ENCODE assay signal across 10 mouse cellular contexts in genomic region chr11:70845457-70845978, GRCm38 (mm10). TPM values are rescaled to one million over a fixed set of nuclear protein-coding genes. Genes with fewer than 3 reads are reported as not detected.
DNase-seq lines count a peak whose midpoint lies in the region; ATAC-seq and TF ChIP-seq lines count a peak whose summit lies in the region.
"Had no signal": no experiment of that assay in that cellular context is flagged by ENCODE, and none has a peak within 500 bp of the region (broad histone marks: within the 10 kb centered on the region; RNA-seq: fewer than 3 reads in every experiment).

No protein-coding gene starts in this region.

- no peaks in the 10 kb centered on the region for H3K27me3 ChIP-seq in liver, adult 2 months (ENCODE audit: control insufficient read depth, insufficient read depth, low read length)
- no peaks in the 10 kb centered on the region for H3K27me3 ChIP-seq in embryonic facial prominence, embryonic 11.5 days (ENCODE audit: control insufficient read depth, insufficient read depth, low read length)
- H3K27me3 ChIP-seq in intestine, embryonic 14.5 days (replicated peaks; ENCODE audit: control insufficient read depth, insufficient read depth, low read length), result no peaks in the 10 kb centered on the region
- H3K27me3 ChIP-seq in neural tube, embryonic 12.5 days (replicated peaks), result no peaks in the 10 kb centered on the region

- DNase-seq in liver, adult 2 months (ENCODE audit: extremely low read depth, low read depth, low spot score), result peak; percentile 85
- no peak for DNase-seq in liver
- no peak for DNase-seq in embryonic facial prominence, embryonic 11.5 days (ENCODE audit: low spot score)
- DNase-seq in intestine, embryonic 14.5 days (ENCODE audit: low spot score), result no peak
- DNase-seq in gastrocnemius, postnatal 36 days, result no peak
- no peak for DNase-seq in layer of hippocampus, postnatal 25 days (ENCODE audit: extremely low spot score in 1 of 2, low spot score in 1 of 2)

- H3K27ac ChIP-seq in liver, adult 2 months (replicated peaks; ENCODE audit: insufficient read depth, low read depth, low read length), result peak overlapping the region; percentile 87
- H3K27ac ChIP-seq in embryonic facial prominence, embryonic 11.5 days (replicated peaks; ENCODE audit: low read depth, low read length), result no peak overlapping the region
- no peak overlapping the region for H3K27ac ChIP-seq in intestine, embryonic 14.5 days (ENCODE audit: low read depth)
- H3K27ac ChIP-seq in neural tube, embryonic 12.5 days, result no peak overlapping the region

- WGBS in liver, adult 2 months, result 1% methylated on average over 19 of the region's 19 CpGs
- WGBS in embryonic facial prominence, embryonic 11.5 days, result 7% methylated on average over 19 of the region's 19 CpGs
- 2% methylated on average over 19 of the region's 19 CpGs for WGBS in intestine, embryonic 14.5 days
- WGBS in neural tube, embryonic 12.5 days, result 6% methylated on average over 19 of the region's 19 CpGs

- H3K4me2 ChIP-seq in embryonic facial prominence, embryonic 11.5 days (ENCODE audit: low read depth, low read length), result peak overlapping the region; percentile 54
- H3K4me2 ChIP-seq in intestine, embryonic 14.5 days (ENCODE audit: low read length), result peak overlapping the region; percentile 68
- H3K4me2 ChIP-seq in neural tube, embryonic 12.5 days (replicated peaks), result peak overlapping the region; percentile 70

- TF ChIP-seq CTCF in liver, adult 2 months (IDR thresholded peaks at IDR 0.05; ENCODE audit: low read depth, low read length), result no peak

- ATAC-seq in embryonic facial prominence, embryonic 11.5 days (replicated peaks; ENCODE audit: insufficient number of reproducible peaks, low FRiP score, low TSS enrichment, low read depth), result no peak
- no peak for ATAC-seq in intestine, embryonic 14.5 days (replicated peaks; ENCODE audit: low FRiP score, low TSS enrichment, low read depth)
- ATAC-seq in neural tube, embryonic 12.5 days (ENCODE audit: low FRiP score, low read depth), result no peak
- ATAC-seq in granulocyte monocyte progenitor cell, adult 5-6 weeks (replicated peaks; ENCODE audit: poor library complexity, severe bottlenecking), result no peak

- peaks cover 15% of the 10 kb centered on the region for H3K79me2 ChIP-seq in liver, adult 2 months (ENCODE audit: control insufficient read depth, insufficient read depth, low read length)

- H3K36me3 ChIP-seq in liver, adult 2 months (ENCODE audit: control insufficient read depth, insufficient read depth, low read length), result no peaks in the 10 kb centered on the region
- H3K36me3 ChIP-seq in embryonic facial prominence, embryonic 11.5 days (replicated peaks; ENCODE audit: control insufficient read depth, insufficient read depth, low read depth, low read length), result no peaks in the 10 kb centered on the region
- H3K36me3 ChIP-seq in intestine, embryonic 14.5 days (ENCODE audit: control insufficient read depth, insufficient read depth, low read length), result no peaks in the 10 kb centered on the region
- H3K36me3 ChIP-seq in neural tube, embryonic 12.5 days, result no peaks in the 10 kb centered on the region

- peak overlapping the region; percentile 94 for H3K4me3 ChIP-seq in liver, adult 2 months (ENCODE audit: insufficient read depth, low read depth, low read length)
- peak overlapping the region; percentile 98 for H3K4me3 ChIP-seq in embryonic facial prominence, embryonic 11.5 days (ENCODE audit: low read depth, low read length)
- H3K4me3 ChIP-seq in intestine, embryonic 14.5 days (ENCODE audit: low read depth, low read length), result peak overlapping the region; percentile 75
- peak overlapping the region; percentile 99 for H3K4me3 ChIP-seq in neural tube, embryonic 12.5 days

- intact Hi-C loops in gastrocnemius, postnatal 36 days (cut with DNase I), result no loop called here

- peaks cover 25% of the 10 kb centered on the region for H3K4me1 ChIP-seq in liver, adult 2 months (ENCODE audit: control insufficient read depth, insufficient read depth, low read length)
- no peaks in the 10 kb centered on the region for H3K4me1 ChIP-seq in embryonic facial prominence, embryonic 11.5 days (ENCODE audit: control insufficient read depth, insufficient read depth, low read length)
- H3K4me1 ChIP-seq in intestine, embryonic 14.5 days (replicated peaks; ENCODE audit: control insufficient read depth, insufficient read depth, low read length), result peaks cover 20% of the 10 kb centered on the region
- H3K4me1 ChIP-seq in neural tube, embryonic 12.5 days, result peaks cover 6% of the 10 kb centered on the region

- no peak for TF ChIP-seq POLR2A in liver, adult 2 months (IDR thresholded peaks at IDR 0.05; ENCODE audit: extremely low read depth, insufficient read depth, low read length)

- H3K9me3 ChIP-seq in embryonic facial prominence, embryonic 11.5 days (replicated peaks; ENCODE audit: control insufficient read depth, low read length), result no peaks in the 10 kb centered on the region
- no peaks in the 10 kb centered on the region for H3K9me3 ChIP-seq in intestine, embryonic 14.5 days (ENCODE audit: control insufficient read depth, low read length)
- H3K9me3 ChIP-seq in neural tube, embryonic 12.5 days, result no peaks in the 10 kb centered on the region

- peak overlapping the region; percentile 97 for H3K9ac ChIP-seq in liver, adult 2 months (ENCODE audit: low read depth, low read length)
- peak overlapping the region; percentile 93 for H3K9ac ChIP-seq in embryonic facial prominence, embryonic 11.5 days (replicated peaks; ENCODE audit: low read length)
- peak overlapping the region; percentile 86 for H3K9ac ChIP-seq in intestine, embryonic 14.5 days (ENCODE audit: low read length)
- peak overlapping the region; percentile 98 for H3K9ac ChIP-seq in neural tube, embryonic 12.5 days

RNA-seq across cellular contexts. Expression of gene Rabep1, which starts 0.9 kb away (rescaled TPM):
- total RNA-seq in liver, adult 2 months (2014; rRNA removed), result 27.9 and 29.1 TPM in 2 replicates
- 3.3 and 3.5 TPM in 2 replicates for polyA plus RNA-seq in liver, adult 2 months (2012; rRNA removed)
- 36.2 and 36.6 TPM in 2 replicates for polyA plus RNA-seq in embryonic facial prominence, embryonic 11.5 days (2014; fragmentation: Nextera tagmentation; extraction: Ambion mirVana)
- polyA plus RNA-seq in intestine, embryonic 14.5 days (2014; fragmentation: Nextera tagmentation; extraction: Ambion mirVana), result 30.5 and 32.9 TPM in 2 replicates
- polyA plus RNA-seq in neural tube, embryonic 12.5 days (2016; fragmentation: Nextera tagmentation; extraction: Ambion mirVana), result 58.7 and 62.1 TPM in 2 replicates
- total RNA-seq in gastrocnemius, postnatal 36 days (2021), result 10 to 100 TPM; 27.0 to 31.3 TPM
- 100 to 1,000 TPM; 113 to 118 TPM for total RNA-seq in layer of hippocampus, postnatal 25 days (2021)
- total RNA-seq in granulocyte monocyte progenitor cell, adult 5-6 weeks (2014; fragmentation: Nextera tagmentation), result 20.4 and 22.5 TPM in 2 replicates
- total RNA-seq in granulocyte monocyte progenitor cell, adult 5-6 weeks (2017), result 32.1 and 36.9 TPM in 2 replicates

RNA-seq across cellular contexts. Expression of gene Scimp, which starts 33.1 kb away (rescaled TPM):
- total RNA-seq in liver, adult 2 months (2014; rRNA removed), result 1.7 and 1.9 TPM in 2 replicates
- 0.93 and 2.0 TPM in 2 replicates for polyA plus RNA-seq in liver, adult 2 months (2012; rRNA removed)
- polyA plus RNA-seq in embryonic facial prominence, embryonic 11.5 days (2014; fragmentation: Nextera tagmentation; extraction: Ambion mirVana), result not detected in 2 replicates
- polyA plus RNA-seq in intestine, embryonic 14.5 days (2014; fragmentation: Nextera tagmentation; extraction: Ambion mirVana), result 0.40 and 0.45 TPM in 2 replicates
- not detected in 2 replicates for polyA plus RNA-seq in neural tube, embryonic 12.5 days (2016; fragmentation: Nextera tagmentation; extraction: Ambion mirVana)
- not detected for total RNA-seq in gastrocnemius, postnatal 36 days (2021)
- total RNA-seq in layer of hippocampus, postnatal 25 days (2021), result not detected
- total RNA-seq in granulocyte monocyte progenitor cell, adult 5-6 weeks (2014; fragmentation: Nextera tagmentation), result not detected in 2 replicates
- total RNA-seq in granulocyte monocyte progenitor cell, adult 5-6 weeks (2017), result not detected in 2 replicates
- total RNA-seq: left cerebral cortex, postnatal 25 days had no signal
- polyA plus RNA-seq: brain, embryonic 14.5 days had no signal
